Mouse (Mus musculus) megakaryocyte, embryonic 14.5 days (primary cell): ENCODE measurements around the gene Tmem19.

Experiments used
- FLI1 ChIP-seq: IDR thresholded peaks from 2 replicates; pipeline ENCODE4 v1.6.1; 2012; ENCODE audit warnings: low read length, inconsistent platforms, mixed read lengths
- GATA1 ChIP-seq: IDR thresholded peaks from 3 replicates; pipeline ENCODE4 v1.6.1; 2012; ENCODE audit warnings: mixed read lengths, low read length, inconsistent platforms, borderline replicate concordance

DNA sequence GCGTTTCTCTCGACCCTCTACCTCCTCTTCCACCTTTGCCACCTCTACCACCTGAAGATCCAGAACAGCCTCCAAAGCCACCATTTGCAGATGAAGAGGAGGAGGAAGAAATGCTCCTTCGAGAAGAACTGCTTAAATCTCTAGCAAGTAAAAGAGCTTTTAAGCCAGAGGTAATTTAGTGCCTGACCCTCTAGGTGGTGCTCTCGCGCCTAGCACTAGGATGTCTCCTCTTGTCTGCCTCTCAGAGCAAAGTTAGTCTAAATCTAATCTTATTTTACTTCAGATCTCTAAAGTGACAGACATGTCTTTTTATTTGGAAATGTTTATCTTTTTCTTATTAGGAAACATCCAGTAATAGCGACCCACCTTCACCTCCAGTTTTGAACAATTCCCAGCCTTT lies 44.1 kb upstream of the Tmem19 start:
- TF ChIP-seq GATA1 (no peak), FLI1 (no peak)
